Mouse (Mus musculus) limb, embryonic 14.5 days (tissue): Measurements from ENCODE around the gene 3100002H09Rik. TPM values are rescaled to one million over a fixed set of nuclear protein-coding genes. Genes with fewer than 3 reads are reported as not detected.

Source experiments
- ATAC-seq: fragments of 200-750 bp; cut with Nextera tagmentation; 2 replicates; pipeline ENCODE4 v1.8.0; 2017; ENCODE audit warnings: low read depth, moderate number of reproducible peaks, moderate TSS enrichment; ENCODE audit not compliant: low FRiP score
- DNase-seq: peaks from one replicate; pipeline ENCODE4 v3.0.0-alpha.2; 2015; ENCODE audit warnings: low spot score
- H3K27ac ChIP-seq: fragments of 300-500 bp; sonication (generic); replicated peaks from 2 replicates; pipeline ENCODE4 v1.5.1; 2014; ENCODE audit warnings: low read depth, mild to moderate bottlenecking, low read length, moderate library complexity, mixed read lengths
- H3K27me3 ChIP-seq: fragments of 300-500 bp; sonication (generic); 2 replicates; pipeline ENCODE4 v1.6.1; 2014; ENCODE audit warnings: low read length, mixed read lengths; ENCODE audit not compliant: control insufficient read depth, insufficient read depth
- H3K36me3 ChIP-seq: fragments of 300-500 bp; sonication (generic); 2 replicates; pipeline ENCODE4 v1.6.1; 2014; ENCODE audit warnings: mild to moderate bottlenecking, low read length, moderate library complexity, mixed read lengths; ENCODE audit not compliant: control insufficient read depth, insufficient read depth
- H3K4me1 ChIP-seq: fragments of 300-500 bp; sonication (generic); 2 replicates; pipeline ENCODE4 v1.6.1; 2014; ENCODE audit warnings: antibody characterized with exemption, low read length, mixed read lengths; ENCODE audit not compliant: control insufficient read depth, insufficient read depth
- H3K4me2 ChIP-seq: fragments of 300-500 bp; sonication (generic); replicated peaks from 2 replicates; pipeline ENCODE4 v1.6.1; 2014; ENCODE audit warnings: low read depth, mild to moderate bottlenecking, low read length, moderate library complexity; ENCODE audit not compliant: severe bottlenecking
- H3K4me3 ChIP-seq: fragments of 300-500 bp; sonication (generic); replicated peaks from 2 replicates; pipeline ENCODE4 v1.5.1; 2014; ENCODE audit warnings: low read length
- H3K9ac ChIP-seq: fragments of 300-500 bp; sonication (generic); 2 replicates; pipeline ENCODE4 v1.6.1; 2014; ENCODE audit warnings: mild to moderate bottlenecking, low read depth, low read length, moderate library complexity; ENCODE audit not compliant: severe bottlenecking
- H3K9me3 ChIP-seq: fragments of 300-500 bp; sonication (generic); 2 replicates; pipeline ENCODE4 v1.6.1; 2016; ENCODE audit warnings: low read length; ENCODE audit not compliant: control insufficient read depth
- POLR2A ChIP-seq: fragments of 200-500 bp; IDR thresholded peaks from 2 replicates; pipeline ENCODE4 v1.8.0; 2012; ENCODE audit warnings: inconsistent platforms, mild to moderate bottlenecking, moderate library complexity, borderline replicate concordance; ENCODE audit not compliant: insufficient read depth, insufficient read length; ENCODE audit errors: extremely low read depth
- whole genome bisulfite sequencing: fragments of 180-500 bp; shearing (Covaris S2); extraction: QIAGEN DNeasy Blood & Tissue Kit; methylation state at CpG from one replicate; pipeline ENCODE4 v1.1.7; 2014; 5-methylcytosine and 5-hydroxymethylcytosine counted together
- polyA plus RNA-seq, 2 experiments: library from polyadenylated mRNA; depleted of rRNA in 1 of 2; stranded (reverse) in 1 of 2; unstranded in 1 of 2; fragments of >200 nt; fragmentation: Nextera tagmentation in 1 of 2; extraction: Ambion mirVana in 1 of 2; gene quantifications; 2 replicates each; pipeline versions ENCODE4 v1.2.1 to v1.2.3; 2012 to 2014

3100002H09Rik gene
- polyA plus RNA-seq, 2 experiments: not detected

GRCm38 (mm10) chr4:124639715-124640114 is 29.1 kb upstream of the 3100002H09Rik start:
- no peak overlapping the region for H3K4me2 ChIP-seq
- no peak overlapping the region for H3K27ac ChIP-seq
- WGBS: 21% methylated on average over 11 of the region's 12 CpGs
- no peak for ATAC-seq
- H3K9me3 ChIP-seq: no peaks in the 10 kb centered on the region
- H3K36me3 ChIP-seq: no peaks in the 10 kb centered on the region
- 0 out of 2 replicates have a peak, but pooled peaks cover 13% of the 10 kb centered on the region for H3K27me3 ChIP-seq
- no peak overlapping the region for H3K4me3 ChIP-seq
- no peak overlapping the region for H3K9ac ChIP-seq
- DNase-seq: no peak
- H3K4me1 ChIP-seq: no peaks in the 10 kb centered on the region
- no peak for TF ChIP-seq POLR2A

GRCm38 (mm10) chr4:124633281-124633680 is 22.7 kb upstream of the 3100002H09Rik start:
- Histone ChIP-seq H3K4me3 (no peak overlapping the region), H3K36me3 (no peaks in the 10 kb centered on the region), H3K4me1 (no peaks in the 10 kb centered on the region), H3K4me2 (no peak overlapping the region), H3K9me3 (no peaks in the 10 kb centered on the region), H3K27me3 (no peaks in the 10 kb centered on the region), H3K9ac (no peak overlapping the region), H3K27ac (no peak overlapping the region)
- WGBS: 4% methylated on average over 9 of the region's 9 CpGs
- DNase-seq (no peak), ATAC-seq (no peak)
- no peak for TF ChIP-seq POLR2A

GRCm38 (mm10) chr4:124632856-124633255 is 22.3 kb upstream of the 3100002H09Rik start:
- TF ChIP-seq POLR2A: no peak
- no peak overlapping the region for H3K9ac ChIP-seq
- no peak overlapping the region for H3K4me2 ChIP-seq
- DNase-seq: no peak
- H3K4me1 ChIP-seq: no peaks in the 10 kb centered on the region
- WGBS: 70% methylated on average over 10 of the region's 10 CpGs
- no peaks in the 10 kb centered on the region for H3K36me3 ChIP-seq
- ATAC-seq: no peak
- no peaks in the 10 kb centered on the region for H3K27me3 ChIP-seq
- no peak overlapping the region for H3K27ac ChIP-seq
- no peaks in the 10 kb centered on the region for H3K9me3 ChIP-seq
- H3K4me3 ChIP-seq: no peak overlapping the region

DNA sequence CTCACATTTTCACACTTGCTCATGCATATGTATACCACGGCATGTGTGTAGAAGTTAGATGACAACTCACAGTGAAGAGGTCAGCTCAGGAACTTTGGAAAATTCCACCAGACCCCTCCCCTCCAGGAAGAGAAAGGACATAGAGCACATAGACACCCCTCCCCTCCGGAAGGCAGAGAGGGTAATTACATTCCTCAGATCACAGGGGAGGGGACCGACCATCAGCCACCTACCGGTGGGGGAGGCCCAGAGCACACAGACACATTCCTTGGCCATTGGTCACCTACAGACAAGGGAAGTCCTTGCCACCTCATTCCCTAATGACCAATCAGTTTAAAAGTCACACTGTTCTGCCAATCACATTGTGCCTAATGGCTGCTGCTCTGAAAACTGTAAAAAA is 20.9 kb upstream of the 3100002H09Rik start:
- Histone ChIP-seq H3K36me3 (no peaks in the 10 kb centered on the region), H3K27me3 (no peaks in the 10 kb centered on the region), H3K9me3 (no peaks in the 10 kb centered on the region), H3K4me2 (no peak overlapping the region), H3K27ac (no peak overlapping the region), H3K4me1 (no peaks in the 10 kb centered on the region), H3K9ac (no peak overlapping the region), H3K4me3 (no peak overlapping the region)
- ATAC-seq (no peak), DNase-seq (no peak)
- TF ChIP-seq POLR2A: no peak
- 34% methylated on average over 4 of the region's 4 CpGs for WGBS

GRCm38 (mm10) chr4:124626836-124627235 is 16.2 kb upstream of the 3100002H09Rik start:
- Histone ChIP-seq H3K36me3 (no peaks in the 10 kb centered on the region), H3K27ac (no peak overlapping the region), H3K4me3 (no peak overlapping the region), H3K4me1 (peaks cover 3% of the 10 kb centered on the region; the same call in 1 of the 2 replicates), H3K9ac (no peak overlapping the region), H3K4me2 (no peak overlapping the region), H3K27me3 (no peaks in the 10 kb centered on the region), H3K9me3 (no peaks in the 10 kb centered on the region)
- TF ChIP-seq POLR2A: no peak
- DNase-seq: no peak
- 75% methylated on average over 1 of the region's 1 CpGs for WGBS
- no peak for ATAC-seq

DNA sequence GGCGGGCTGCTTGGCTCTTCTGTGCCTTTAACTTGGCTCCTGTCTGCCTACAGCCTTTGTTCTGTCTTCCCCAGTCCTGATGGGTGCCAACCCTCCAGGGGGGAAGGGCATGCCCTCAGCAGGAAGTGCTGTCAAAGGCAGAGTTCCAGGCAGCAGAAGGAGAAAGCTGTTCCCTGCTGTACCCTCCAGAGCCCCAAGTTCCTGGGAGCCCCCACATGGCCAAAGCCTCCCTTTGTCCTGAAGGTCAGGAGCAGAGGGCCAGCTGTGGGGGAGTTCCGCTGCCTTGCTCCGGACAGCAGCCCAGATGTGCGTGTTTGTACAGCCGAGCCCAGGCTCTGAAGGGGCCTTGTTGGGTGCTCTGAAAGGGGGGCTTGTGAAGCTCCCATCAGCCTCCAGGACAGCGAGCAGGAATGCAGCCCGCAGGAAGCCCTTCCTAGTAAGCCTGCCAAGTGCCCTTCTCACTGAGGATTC is 13.5 kb upstream of the 3100002H09Rik start:
- peaks cover 3% of the 10 kb centered on the region; the same call in 1 of the 2 replicates for H3K4me1 ChIP-seq
- H3K4me3 ChIP-seq: no peak overlapping the region
- H3K36me3 ChIP-seq: no peaks in the 10 kb centered on the region
- no peak for TF ChIP-seq POLR2A
- ATAC-seq: 0 out of 2 replicates have a peak, but pooled peaks have one; percentile 12
- H3K27ac ChIP-seq: no peak overlapping the region
- H3K9me3 ChIP-seq: no peaks in the 10 kb centered on the region
- H3K27me3 ChIP-seq: no peaks in the 10 kb centered on the region
- WGBS: 33% methylated on average over 7 of the region's 7 CpGs
- DNase-seq: no peak
- H3K4me2 ChIP-seq: no peak overlapping the region
- no peak overlapping the region for H3K9ac ChIP-seq
